Mouse (Mus musculus) left cerebral cortex, postnatal 36 days (tissue): ENCODE results near the gene Ltc4s. TPM values are rescaled to one million over a fixed set of nuclear protein-coding genes. Genes with fewer than 3 reads are reported as not detected.

Experiments used
- DNase-seq, 2 experiments: peaks; one replicate each; pipeline ENCODE4 v3.0.0; 2021 to 2022; ENCODE audit warnings: low spot score in 2 of 2, mixed read lengths in 1 of 2
- intact Hi-C: fragments of 180-260 bp; cut with DNase I; formaldehyde crosslinking; loops from one replicate; pipeline ENCODE4 v1.15.1; 2025
- total RNA-seq, 2 experiments: library from RNA; stranded (reverse); gene quantifications; 2 replicates each; pipeline ENCODE4 v1.2.3; 2021

Gene Ltc4s
- total RNA-seq, 2 experiments from 2014 or later = 7.7 to 10.9 TPM

DNA sequence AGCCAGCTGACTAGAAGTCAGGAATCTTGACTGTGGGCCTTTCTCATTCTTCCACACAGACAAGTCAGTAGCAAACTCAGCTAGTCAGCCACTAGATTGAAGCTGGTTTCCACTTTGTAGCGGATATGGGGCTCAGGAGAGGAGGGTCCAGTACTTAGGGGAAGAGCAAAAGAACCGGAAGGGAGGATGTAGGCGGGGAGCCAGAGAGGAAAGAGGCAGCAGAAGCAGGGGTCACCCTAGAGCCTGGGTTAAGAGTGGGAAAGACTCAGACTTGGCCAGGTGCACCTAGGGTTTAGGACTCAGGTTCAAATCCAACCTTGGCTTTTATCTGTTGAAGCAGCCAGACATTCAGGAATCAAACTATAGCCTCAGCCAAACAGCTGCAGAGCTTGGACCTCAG lies 11.2 kb downstream of the Ltc4s start:
- DNase-seq = no peak
- intact Hi-C loops = loop anchor here (5.0 kb wide), 1 partner anchor 35 kb away; no protein-coding TSS in a partner anchor

DNA sequence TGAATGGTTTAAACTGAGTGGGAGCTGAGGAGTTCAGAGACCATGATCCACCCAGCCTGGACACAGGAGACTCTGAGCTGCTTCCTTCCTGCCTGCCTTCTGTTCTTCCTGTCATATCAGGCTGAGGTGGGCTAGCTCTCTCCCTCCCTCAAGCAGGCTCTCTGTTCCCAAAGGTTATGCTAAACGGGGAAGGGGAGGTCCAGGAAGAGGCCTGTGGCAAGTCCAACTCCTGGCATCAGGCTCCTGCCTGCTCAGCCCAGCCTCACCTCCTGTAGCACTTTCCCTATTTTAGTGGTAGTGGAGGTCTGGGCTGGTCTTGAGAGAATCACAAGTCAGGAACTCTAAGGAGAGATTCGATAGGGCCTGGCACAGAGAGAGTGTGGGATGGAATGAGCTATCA lies 12.0 kb downstream of the Ltc4s start:
- intact Hi-C loops = loop anchor here (5.0 kb wide), 1 partner anchor 36 kb away; no protein-coding TSS in a partner anchor
- DNase-seq = no peak

DNA sequence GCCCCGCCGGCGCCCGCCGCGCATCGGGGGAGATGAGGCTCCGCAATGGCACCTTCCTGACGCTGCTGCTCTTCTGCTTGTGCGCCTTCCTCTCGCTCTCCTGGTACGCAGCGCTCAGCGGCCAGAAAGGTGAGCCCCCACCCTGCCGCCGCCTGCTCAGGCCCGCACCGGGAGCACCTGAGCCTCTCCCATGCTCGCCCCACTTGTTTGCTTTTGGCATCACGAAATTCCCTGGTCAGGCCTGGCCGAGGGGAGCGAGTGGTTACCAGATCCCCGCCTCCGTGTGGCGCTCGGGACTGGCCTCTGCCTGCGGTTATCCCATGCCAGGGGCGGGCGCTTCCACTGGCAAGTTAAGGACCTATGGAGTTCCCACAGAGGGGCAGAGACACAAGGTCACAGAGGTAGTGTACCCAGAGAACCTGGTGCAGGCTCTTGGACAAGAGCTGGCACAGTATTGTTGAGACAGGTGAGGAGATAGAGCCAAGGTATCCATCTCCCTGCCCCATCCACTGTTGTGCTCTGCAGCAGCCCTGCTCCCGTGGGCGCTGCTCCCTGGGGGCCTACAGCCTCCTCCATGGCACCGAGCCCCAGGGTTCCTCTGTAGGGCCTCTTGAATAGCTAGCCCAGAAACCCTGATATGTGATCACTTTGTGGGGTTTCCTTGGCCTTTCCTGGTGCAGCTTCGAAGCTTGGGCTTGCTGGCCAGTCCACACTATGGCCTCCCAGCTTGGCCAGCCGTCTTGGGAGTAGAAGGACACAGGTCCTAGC lies 12.6 kb downstream of the Ltc4s start:
- DNase-seq = peak in 1 of 2 experiments; percentile 43
- intact Hi-C loops = loop anchor here (2.0 to 5.0 kb wide), 2 partner anchors 15 to 37 kb away; partner anchors contain the start of genes Mgat4b and Sqstm1

DNA sequence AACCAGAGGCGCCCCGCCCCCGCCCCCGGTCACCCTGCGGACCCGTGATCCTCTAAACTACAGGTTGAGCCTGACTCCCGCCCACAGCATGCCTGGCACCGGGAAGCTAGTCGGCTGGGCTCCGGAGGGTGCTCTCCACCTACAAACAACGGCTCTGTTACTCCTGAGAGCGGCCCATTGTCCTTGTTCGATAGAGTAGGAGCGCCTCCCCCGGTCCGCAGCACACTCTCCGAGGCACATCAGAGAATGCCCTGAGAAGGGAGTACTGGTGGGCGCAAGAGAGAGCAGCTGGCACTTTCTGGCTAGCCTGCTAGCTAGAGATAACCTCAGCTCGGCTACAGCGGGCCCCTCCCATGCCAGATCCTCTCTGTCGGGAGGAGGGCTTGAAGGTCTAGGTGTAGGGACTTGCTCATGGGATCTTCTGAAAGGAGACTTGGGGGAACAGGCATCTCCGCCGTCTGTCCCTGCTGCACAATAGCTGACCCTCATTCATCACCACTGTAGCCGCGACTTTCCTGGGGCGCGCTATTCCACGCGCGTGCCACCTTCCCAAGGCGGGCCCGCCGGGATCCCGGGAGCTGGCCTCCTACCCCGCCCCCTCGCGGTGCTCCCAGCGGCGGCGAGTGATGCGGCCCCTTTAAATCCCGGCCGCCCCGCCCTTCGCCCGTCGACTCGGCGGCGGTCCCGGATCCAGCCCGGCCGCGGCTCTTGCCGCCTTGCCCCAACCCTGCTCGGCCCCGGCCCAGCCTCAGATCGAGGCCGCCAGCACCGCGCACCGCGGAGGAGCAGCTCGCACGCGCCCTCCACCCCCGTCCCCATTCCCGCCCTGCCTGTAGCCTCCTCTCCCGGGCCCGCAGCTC lies 13.5 kb downstream of the Ltc4s start:
- DNase-seq = peak; percentile 87 to 89
- intact Hi-C loops = loop anchor here (2.0 to 5.0 kb wide), 2 partner anchors 14 to 37 kb away; partner anchors contain the start of genes Mgat4b and Sqstm1

DNA sequence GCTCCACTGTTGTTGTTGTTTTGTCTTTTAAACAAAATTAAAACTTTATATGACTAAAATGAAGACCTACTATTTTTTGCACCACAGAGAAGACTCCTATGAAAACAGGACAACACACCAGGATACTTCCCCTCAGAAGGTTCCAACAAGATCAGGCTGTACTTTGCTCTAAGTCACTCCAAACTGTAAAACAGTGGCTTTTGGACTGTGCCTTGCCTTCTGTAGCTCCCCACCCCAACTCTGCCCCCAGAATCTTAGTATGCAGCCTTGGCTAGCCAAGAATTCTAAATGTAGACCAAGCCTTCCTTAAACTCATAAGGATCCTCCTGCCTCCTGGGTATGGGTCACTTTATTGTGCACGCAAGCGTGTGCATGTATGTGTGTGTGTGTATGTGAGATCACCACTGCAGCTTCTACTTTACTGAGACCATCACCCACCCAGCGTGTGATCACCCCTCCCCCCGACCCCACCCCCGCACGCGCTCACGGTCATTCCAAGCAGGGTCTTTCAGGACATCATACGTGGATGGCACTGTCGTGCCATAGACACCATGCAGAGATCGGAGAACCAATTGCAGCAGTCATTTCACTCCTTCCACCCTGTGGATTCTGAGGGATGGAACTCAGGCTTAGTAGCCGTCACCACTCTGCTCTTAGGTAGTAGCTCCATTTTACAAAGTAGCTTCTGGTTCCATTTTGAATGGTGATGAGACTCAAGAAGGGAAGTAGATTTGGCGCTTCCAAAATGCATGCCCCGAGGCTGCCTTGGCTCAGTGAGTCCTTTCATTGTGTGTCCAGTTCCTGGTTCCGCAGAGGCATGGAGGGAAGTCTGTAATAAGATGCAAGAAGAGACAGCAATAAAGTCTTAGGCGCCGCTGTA lies 14.4 kb downstream of the Ltc4s start:
- intact Hi-C loops = loop anchor here (2.0 kb wide), 1 partner anchor 13 kb away; the partner anchor contains the start of genes Mgat4b and Sqstm1
- no peak for DNase-seq

DNA sequence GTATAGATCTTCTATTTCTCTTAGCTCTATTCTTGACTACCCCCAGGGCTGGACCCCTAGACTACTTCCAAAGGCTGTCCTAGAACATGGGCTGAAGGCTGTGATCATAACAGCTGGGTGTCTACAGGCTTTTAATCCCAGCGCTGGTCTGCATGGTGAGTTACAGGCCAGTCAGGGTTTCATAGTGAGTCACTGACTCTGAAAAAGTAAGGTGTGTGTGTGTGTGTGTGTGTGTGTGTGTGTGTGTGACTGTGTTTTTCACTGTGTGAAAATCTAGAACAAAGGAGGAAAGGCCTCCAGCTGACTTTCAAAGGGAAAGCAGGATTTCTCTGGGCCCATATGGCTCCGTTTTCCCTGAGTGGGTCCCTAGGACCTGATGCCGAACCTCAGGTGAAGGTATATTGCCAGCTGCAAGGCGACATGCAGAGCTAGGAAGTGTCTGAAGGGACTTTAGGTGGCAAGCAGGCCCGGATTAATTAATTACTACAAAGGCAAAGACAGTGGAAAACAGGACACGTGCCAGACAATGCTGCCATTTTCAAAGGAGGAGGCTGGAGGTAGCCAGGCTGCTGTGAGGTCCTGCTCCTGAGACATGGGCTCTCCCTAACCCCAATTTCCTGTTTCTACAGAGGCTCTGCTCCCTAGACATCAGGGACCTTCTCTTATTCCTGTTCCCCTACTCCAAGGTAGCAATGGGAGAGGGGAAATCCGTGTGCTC lies 15.7 kb downstream of the Ltc4s start:
- intact Hi-C loops = no loop called here
- no peak for DNase-seq

DNA sequence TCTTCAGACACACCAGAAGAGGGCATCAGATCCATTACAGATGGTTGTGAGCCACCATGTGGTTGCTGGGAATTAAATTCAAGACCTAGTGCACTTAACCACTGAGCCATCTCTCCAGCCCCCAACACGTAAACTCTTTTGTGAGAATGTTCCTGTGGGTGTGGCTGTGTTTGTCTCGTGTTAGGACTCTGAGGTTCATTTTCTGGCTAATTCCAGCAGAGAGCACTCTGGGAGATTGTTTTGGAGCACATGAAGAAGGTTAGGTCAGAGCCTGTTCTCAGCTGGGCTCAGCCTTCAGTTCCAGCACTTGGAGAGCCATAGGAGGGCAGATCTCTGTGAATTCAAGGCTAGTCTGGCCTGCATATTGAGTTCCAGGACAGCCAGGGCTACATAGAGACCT lies 18.6 kb downstream of the Ltc4s start:
- intact Hi-C loops = no loop called here
- DNase-seq = no peak

DNA sequence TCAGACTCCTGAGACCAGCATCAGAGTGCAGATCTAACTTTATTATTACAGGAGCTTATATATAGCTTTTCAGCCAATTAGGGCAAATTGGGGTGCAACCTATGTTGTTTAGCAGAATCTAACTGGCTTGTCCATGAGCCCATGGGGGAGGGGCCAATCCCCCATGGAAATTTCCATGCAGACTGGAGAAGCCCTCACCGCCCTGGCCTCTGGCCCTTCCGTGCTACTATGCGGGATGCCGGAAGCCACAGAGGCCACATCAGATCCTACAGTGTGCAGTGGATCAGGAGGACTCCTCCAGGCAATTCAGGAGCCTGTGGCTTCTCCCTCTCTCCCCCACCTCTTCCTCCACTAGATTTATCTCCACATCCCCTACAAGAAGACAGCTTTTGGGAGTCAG lies 20.6 kb downstream of the Ltc4s start:
- intact Hi-C loops = no loop called here
- DNase-seq = no peak

DNA sequence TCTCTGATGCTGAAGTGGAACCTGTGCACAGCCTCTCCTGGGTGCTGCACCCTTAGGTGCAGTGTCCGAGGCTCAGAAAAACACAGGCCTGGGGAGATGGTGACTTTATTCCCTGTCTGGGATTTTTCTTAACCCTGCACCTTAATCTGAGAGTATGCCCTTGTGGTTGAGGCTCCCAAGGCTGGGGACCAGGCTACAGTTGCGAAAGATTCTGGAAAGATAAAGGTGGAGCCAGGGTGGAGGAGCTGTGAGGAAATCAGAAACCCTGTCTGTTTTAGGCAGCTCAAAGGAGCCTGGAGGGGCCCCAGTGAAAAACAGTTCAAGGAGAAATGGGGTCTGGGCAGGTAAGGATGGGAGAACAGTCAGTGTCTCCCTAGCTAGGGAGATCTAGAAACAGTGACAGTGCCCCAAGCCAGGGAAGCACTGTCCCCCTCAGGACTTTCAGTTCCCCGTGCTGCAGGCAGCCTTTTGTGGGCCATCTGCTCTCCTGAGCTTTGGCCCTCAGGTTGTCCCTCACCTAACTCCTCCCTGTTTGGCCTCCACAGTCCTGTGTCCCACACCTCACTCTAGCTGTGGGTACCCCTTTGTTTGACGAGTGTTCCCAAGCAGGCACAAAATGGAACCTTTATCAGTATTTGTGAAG lies 21.6 kb downstream of the Ltc4s start:
- intact Hi-C loops = no loop called here
- DNase-seq = no peak

DNA sequence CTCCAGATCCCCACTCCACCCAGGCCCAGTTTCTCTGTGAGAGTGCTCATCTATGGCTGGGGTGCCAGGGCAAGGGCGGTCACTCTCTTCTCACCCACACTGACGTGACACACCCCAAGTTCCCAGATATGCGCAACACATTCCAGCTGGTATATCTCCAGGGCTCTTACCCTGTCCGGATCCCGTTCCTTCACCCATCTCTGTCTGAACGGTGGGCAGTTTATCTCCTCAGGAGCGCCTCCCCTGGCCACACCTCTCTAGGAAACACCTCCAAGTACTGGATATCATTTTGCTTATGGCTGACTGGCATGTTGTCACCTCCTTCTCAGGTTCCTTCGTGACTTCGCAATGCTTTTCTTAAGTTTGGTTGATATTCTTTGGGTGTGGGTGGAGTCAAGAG lies 22.8 kb downstream of the Ltc4s start:
- intact Hi-C loops = no loop called here
- DNase-seq = no peak

DNA sequence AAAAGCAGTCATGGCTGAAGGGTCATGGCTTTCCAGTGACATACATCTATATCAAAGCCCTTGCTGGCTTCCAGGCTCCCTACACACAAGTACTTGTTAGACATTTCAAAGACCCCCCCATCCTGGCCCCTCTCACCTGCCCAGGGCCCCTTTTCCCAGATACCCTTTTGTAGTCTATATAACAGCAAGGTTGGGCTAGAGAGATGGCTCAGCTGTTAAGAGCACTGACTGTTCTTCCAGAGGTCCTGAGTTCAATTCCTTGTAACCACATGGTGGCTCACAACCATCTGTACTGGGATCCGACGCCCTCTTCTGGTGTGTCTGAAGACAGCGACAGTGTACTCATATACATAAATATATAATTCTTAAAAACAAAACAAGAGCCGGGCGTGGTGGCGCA lies 23.8 kb downstream of the Ltc4s start:
- no peak for DNase-seq
- intact Hi-C loops = no loop called here

DNA sequence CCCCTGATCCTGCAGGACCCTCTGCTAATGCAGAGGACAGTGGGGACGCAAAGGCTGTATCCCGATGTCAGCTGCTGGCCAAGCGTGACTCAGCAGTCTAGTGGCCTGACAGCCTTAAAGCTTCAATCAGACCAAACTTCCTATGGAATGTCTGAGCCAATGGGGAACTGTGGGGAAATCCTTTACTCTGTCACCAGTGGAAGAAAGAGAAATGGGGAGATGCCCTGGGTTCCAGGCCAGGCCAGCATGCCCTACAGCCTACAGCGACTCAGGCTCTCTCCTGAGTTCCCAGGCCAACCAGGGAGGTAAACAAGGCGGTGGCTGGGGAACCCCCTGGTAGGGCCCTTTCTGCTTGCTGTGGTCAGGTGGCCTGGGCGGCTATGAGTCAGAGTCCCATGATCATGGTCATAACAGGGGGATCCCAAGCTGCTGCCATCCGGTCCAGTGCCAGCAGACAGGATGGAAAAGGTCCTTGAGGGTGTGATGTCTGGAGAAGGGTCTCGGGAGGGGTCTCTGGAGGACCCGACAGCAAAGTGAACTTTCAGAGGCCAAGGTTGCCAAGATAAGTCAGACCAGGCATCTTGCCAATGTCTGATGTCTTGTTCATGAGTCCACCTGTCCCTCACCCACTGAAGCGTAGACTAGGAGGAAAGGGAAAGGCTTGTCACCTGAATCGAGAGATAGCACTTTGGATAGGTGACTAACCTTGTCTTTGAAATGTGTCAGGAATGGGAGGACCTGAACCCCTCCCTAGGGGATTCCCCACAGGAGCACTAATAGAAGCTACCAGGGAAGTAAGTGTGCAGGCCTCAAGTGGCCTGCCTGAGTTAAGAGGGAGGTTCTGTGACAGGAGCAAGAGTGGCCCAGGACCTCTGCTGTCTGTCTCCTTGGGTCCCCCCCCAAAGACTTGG lies 25.3 kb downstream of the Ltc4s start:
- intact Hi-C loops = no loop called here
- DNase-seq = peak in 1 of 2 experiments; percentile 51

DNA sequence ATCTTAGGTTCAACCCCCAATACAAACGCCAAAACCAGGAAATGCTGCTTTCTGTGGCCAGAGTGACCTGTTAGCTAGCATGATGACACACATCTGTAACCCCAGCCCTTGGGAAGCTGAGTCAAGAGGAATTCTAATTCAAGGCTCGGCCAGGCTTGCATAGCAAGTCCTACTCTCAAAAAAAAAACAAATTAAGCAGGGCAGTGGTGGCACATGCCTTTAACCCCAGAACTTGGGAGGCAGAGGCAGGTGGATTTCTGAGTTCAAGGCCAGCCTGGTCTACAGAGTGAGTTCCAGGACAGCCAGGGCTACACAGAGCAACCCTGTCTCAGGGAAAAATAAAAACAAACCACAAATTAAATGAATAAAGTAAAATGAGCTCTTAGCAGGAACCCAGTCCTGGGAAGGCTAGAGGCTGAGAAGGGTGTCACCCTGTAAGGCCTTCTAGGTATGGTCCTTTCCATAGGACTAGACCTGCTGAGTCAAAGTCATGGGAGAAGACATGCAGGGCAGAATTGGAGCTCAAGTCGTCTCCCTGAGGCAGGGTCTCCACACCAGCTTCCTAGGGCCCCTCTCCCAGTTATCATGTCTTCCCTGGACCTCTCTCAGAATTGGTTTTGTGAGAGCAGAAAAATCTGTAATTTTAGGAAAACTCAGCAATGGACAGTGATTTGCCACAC lies 26.2 kb downstream of the Ltc4s start:
- intact Hi-C loops = no loop called here

DNA sequence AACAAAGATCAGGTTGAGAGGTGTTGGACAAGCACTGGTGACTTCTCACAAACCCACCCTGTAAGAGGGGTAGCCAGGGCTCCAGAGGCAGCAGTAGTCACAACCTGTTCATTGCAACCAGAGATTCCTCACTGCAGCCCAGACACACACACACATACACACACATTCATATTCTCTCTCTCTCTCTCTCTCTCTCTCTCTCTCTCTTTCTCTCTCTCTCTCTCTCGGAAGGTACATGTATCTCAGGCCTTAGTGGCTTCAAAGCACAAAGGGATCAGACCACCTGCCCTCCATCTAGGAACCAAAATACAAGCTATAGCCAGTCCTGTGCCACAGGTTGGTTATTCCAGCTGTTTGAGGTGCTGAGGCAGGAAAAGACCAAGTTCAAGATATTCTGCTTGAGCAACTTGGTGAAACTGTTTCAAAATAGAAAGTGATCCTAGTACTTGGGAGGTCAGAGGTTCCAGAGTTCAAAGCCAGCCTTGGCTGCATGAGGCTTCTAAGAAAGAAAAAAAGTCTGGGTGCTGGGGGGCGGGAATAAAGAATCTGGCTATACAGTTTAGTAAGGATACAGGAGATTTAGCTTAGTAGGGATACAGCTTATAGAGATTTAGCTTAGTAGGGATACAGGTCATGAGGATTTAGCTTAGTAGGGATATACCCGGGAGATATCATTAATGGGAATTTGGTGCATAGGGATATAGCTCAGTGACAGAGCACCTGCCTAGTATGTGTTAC lies 26.9 kb downstream of the Ltc4s start:
- intact Hi-C loops = loop anchor here (2.0 kb wide), 1 partner anchor 13 kb away; no protein-coding TSS in a partner anchor
- DNase-seq = peak in 1 of 2 experiments; percentile 39

More for the DNA sequence above, 26.2 kb downstream of the Ltc4s start:
- DNase-seq = no peak

DNA sequence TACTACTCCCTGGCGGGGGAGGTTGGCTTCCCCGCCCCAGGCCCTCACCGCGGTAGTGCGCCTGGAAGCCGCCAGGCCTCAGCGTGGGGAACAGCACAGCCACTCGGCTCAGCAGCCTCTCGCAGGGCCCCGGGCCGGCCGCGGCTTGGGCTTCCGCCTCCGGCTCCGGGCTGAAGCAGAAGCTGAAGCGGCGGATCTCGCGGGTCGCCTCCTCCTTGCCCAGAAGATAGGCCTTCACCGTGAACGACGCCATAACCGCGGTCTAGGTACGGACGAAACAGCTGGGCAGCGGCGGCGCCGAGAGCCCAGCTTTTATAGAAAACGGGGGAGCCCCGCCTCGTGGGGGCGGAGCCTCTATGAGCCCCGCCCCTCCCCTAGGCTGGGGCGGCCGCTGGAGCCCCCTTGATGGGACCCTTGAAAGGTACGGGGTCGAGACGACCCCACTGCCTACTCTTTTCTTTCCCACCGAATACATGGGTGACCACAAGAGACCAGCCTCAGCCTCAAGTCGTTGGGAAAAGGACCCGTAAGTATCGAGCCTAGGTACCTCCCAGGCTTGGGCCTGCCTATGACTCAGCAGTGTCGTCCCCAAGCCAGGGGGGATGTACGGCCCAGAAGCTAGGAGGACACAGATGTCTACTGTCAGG lies 27.8 kb downstream of the Ltc4s start, which contains the start of the genes Sqstm1 and Mgat4b:
Gene Sqstm1, minus strand, starts transcription at position 323 of the 647 bp plus-strand sequence.
Gene Mgat4b, plus strand, starts transcription at position 386 of the 647 bp plus-strand sequence.
- intact Hi-C loops = loop anchor here (2.0 kb wide), 1 partner anchor 14 kb away; no protein-coding TSS in a partner anchor
- DNase-seq = peak; percentile 83 to 87
